Mouse (Mus musculus): ENCODE results near the gene Tmem107. TPM values are rescaled to one million over a fixed set of nuclear protein-coding genes. Genes with fewer than 3 reads are reported as not detected.

Tmem107 gene
- 10 to 100 TPM; 23.6 to 26.8 TPM for total RNA-seq (2021)
- long read RNA-seq, experiment 1, transcript Tmem107-201 (5 exons, 779 nt), result major isoform, 10 of 24 reads
- long read RNA-seq, experiment 1, partial matches to known transcripts, result 7 of 24 reads
- long read RNA-seq, experiment 1, other reads (novel, unspliced or antisense), result 3 of 24 reads
- long read RNA-seq, experiment 2, transcript Tmem107-201 (5 exons, 779 nt), result major isoform, 11 of 27 reads
- long read RNA-seq, experiment 2, partial matches to known transcripts, result 6 of 27 reads
- long read RNA-seq, experiment 2, other reads (novel, unspliced or antisense), result 4 of 27 reads

DNA sequence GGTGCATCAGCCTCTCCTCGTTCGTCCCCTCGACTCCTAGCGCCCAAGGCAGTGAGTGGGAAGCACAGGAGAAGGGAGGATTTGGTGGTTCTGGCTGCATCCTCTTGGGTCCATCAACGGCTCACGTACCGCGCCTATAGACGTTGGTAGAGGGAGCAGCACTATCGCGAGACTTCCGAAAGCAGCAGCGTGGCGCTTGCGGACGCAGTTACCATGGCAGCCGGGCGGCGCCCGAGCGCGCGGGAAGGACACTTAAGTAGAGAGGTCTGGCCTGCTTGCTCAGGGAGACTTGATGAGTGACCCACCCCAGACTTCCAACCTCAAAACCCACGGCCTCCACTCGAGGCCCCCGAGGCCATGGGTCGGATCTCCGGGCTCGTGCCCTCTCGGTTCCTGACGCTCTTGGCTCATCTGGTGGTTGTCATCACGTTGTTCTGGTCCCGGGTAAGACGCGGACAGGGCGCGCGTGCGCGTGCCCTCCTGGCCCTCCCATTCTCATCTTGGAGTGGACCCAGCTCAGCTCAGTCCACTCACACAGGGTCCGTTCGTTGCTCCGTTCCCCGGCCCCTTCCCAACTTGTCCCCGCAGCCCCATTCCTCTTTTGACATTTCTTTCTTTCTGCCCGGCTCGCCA is at the start of gene Tmem107:
Gene Tmem107, plus strand, starts transcription at position 217 of the 633 bp plus-strand sequence.
- DNase-seq (ENCODE audit: low spot score in 2 of 2), result peak; percentile 95 to 96

DNA sequence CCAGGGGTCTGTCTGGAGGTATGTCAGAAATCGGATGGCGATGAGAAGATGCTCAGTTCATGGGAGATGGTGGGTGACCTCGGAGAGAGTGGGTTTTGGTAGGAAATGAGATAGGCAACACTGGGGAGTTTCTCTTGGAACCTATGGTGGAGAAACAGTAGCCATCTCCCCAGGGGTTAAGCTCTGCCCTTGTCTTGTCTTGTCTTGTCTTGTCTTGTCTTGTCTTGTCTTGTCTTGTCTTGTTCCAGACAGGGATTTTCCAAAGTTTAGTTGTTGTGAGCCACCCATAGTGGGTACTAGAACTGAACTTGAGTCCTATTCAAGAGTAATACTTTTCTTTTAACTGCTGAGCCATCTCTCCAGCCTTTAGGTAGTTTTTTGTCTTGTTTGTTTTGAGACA is 44.0 kb upstream of the Tmem107 start:
- no peak for DNase-seq (ENCODE audit: low spot score in 2 of 2)

DNA sequence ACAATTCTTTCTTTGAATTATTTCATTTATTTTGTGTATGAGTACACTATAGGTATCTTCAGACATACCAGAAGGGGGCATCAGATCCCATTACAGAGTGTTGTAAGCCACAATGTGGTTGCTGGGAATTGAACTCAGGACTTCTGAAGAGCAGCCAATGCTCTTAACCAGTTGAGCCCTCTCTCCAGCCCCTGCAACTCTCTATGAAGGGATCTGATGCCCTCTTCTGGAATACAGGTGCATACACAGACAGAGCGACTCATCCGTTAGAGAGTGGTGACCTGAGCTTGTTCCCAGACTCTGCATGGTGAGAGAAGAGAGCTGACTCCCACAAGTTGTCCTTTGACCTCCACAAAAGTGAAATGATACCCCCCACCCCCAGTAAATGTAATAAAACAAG is 41.8 kb upstream of the Tmem107 start:
- DNase-seq (ENCODE audit: low spot score in 2 of 2), result no peak

DNA sequence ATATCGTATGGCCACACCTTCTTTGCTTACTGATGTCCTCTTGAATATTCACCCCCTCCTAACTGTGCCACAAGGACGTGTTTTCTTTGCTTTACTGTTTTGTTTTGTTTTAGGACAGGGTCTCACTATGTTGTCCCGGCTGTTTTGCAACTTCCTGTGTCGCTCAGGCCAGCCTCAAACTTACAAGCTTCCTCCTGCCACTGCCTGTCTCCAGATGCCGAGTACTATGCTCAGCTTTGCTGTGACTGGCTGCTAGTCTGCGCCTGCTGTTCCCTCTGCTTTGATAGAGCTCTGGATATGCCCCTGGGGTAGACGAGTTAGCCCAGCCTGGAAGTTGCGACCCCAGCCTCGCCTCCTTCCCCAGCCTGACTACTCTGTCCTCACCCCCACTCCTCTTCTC is 37.1 kb upstream of the Tmem107 start:
- no peak for DNase-seq (ENCODE audit: low spot score in 2 of 2)

DNA sequence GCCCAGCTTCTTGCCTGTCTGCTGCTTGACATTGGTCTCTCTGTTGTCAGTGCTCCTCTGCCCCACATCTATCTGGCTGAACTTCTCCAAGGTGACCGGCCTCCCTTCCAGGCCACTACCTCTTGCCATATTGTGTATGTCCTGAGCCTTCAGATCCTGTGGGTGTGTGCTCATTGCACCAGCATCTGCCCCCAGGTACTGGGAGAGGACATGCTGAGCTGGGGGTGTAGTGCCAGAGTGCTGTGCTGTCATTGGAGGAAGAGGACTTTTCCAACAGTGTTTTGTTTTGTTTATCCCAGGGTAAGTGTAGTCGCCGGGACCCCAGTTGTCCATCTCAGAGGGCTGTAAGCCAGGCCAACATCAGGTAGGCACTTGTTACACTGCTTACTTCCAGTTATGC is 36.0 kb upstream of the Tmem107 start:
- no peak for DNase-seq (ENCODE audit: low spot score in 2 of 2)

DNA sequence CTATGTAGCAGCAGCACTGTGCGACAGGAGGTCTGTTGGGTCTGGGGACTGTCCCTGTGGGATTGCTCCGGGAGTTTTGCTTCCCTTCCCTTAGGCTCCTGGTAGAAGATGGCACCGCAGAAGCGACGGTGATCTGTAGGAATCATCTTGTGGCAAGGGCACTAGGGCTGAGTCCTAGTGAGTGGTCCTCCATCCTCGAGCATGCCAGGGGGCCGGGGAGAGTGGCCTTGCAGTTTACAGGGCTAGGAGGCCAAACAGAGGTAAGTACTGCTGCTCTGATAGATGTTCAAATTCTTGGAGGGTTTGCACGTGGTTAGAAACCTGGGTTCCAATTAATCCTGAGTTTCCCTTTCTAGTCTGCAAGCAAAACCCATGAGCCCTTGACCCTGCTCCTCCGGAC is 35.2 kb upstream of the Tmem107 start:
- no peak for DNase-seq (ENCODE audit: low spot score in 2 of 2)

DNA sequence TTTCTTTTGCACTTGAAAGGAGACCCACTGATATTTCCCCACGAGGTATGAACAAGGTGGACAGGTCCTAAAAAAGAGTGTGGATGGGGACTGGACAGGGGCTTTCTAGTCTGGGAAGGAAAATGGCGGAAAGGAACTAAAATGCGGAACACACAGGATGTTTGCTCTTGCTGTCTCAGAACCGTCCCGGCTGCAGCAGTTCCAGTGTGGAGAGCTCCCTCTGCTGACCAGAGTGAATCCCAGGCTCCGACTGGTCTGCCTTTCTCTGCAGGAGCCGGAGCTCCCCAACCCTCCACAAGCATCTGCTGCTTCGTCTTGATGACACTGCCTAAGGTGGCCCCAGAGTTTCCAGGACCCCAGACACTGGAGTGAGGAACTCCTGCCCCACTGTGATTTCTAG is 34.8 kb upstream of the Tmem107 start:
- peak; percentile 88 to 90 for DNase-seq (ENCODE audit: low spot score in 2 of 2)

DNA sequence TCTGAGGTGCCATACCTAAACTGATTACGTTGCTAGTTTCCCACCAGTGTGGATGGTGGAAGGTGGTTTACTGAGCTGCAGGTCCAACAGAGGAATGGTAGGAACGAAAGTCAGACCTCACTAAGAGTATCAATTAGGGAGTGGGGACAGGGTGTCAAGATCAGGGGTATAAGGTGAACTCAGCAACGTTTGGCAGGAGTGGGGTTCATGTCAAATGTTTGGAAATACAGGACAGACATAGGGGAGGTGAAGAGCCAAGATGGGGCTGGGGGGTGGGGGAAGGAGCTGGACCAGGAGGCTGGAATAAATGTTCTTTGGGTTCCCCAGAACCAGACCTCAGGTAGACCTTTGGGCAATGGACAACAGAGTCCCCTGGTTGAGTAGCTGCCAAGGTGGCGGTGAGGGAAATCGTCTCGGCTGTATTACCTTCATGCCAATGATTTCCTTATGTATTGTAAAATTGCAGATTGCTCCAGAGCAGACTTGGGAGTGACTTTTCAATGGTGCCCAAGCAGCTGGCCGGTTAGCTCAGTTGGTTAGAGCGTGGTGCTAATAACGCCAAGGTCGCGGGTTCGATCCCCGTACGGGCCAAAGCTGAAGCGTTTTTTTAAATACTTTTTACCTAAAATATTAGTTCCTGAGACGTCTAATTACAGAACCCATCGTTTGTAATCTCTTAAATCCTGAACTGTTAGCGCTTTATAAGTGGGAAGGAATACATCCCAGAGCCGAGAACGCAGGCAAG is 33.9 kb upstream of the Tmem107 start:
- peak; percentile 91 to 93 for DNase-seq (ENCODE audit: low spot score in 2 of 2)

DNA sequence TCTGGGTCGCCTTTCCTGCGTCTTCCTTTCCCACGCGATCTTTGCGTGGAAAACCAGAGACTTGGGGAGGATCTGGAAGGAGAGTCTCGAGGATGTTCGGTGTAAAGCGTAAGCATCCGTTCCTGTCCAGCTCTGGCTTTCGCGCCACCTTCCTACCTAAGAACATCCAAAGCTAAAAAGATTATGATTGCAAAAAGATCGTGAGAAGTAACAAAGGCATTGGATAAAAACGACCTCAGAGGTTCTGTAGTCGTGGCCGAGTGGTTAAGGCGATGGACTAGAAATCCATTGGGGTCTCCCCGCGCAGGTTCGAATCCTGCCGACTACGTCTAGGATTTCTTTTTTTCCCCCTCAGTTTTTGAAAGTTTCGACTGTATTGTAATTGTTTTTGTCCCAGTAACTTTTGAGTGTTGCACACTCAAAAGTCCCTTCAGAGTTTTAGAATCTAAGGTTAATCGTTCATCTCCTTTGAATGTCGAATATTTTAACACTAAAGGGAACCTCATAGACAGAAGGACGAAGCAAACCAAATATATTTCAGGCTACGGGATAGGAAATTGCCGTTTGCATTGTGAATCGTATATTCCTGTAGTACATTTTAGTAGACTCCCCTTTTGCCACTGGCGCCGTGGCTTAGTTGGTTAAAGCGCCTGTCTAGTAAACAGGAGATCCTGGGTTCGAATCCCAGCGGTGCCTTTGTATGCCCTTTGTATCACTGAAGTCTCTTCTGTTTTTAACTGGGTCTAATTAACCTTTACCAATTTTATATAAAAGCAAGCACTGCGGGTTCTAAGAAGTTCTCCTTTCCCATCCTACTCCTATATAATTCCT is 33.2 kb upstream of the Tmem107 start:
- peak; percentile 87 to 91 for DNase-seq (ENCODE audit: low spot score in 2 of 2)

DNA sequence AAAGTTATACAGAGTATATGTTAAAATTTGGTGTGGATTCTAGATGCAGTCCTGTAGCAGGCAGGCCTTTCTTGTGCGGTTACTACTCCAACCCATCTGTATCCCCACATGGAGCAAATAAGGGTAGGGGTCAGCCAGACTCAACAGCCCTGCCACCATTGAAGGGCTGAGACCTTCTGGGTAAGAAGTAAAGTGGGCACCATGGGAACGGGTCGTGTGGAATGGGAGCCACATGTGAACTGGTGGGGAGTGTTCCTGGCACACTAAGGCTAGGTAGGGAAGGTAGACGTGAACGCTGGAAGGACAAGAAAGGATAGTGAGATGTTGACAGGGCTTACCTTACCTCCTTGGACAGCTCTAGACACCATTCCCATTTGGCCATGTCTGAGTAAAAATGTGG is 32.4 kb upstream of the Tmem107 start:
- no peak for DNase-seq (ENCODE audit: low spot score in 2 of 2)

DNA sequence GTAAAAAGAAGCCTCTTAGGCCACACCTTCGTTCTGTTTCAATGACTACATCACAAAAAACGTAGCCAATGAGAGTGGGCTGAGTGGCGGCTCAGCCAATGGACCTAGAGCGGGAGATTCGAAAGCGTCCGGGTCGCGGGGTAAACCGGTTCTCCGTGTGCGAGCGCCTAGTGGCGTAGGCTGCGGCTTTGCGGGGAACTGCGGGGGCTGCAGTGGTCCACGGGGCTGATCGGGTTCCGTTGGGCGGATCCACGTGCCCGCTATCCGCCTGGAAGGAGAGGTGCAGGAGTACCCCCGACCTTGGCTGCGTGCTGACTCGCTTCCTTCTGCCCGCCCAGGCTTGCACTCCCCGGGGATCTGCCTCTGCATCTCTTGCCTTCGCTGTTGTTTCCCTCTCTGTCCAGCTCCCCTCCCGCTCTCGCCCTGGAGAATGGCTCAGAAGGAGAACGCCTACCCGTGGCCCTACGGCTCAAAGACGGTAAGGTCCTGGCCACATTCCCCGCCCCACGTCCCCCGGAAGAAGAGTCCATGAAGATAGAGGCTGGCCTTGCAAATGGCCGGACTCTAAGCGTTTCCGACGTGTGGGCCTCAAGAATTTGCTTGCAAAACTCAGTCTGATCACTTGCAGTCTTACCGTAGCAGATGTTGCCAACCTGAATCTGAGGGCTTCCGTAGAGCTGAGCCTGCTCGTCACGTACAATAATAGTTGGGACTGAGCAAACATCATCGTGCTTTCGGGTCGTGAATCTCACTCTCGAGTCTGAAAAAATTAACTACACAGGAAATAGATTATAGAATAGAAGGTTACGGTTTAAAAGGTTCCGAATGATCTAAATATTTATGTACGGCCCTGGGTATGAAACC is 24.8 kb upstream of the Tmem107 start, which contains the start of gene Aurkb:
Gene Aurkb, plus strand, starts transcription at position 117 of the 864 bp plus-strand sequence.
- peak; percentile 74 for DNase-seq (ENCODE audit: low spot score in 2 of 2)

DNA sequence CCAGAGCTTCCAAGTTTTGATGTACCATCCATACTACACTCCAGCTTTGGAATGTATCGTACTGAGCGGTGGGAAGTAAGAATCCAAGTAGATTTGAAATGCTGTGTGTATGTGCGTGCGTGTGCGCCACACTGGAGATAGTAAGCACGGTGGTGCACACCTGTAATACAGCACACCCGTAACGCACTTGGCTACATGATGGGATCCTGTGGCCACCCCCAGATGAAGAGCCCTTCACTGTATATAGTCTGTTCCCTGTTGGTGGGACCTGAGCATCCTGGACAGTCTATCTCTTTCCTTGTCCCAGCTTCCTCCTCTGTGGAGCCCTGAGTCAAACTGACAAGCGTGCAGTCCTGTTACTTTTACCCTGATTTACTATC is 24.2 kb upstream of the Tmem107 start:
- DNase-seq (ENCODE audit: low spot score in 2 of 2), result no peak

DNA sequence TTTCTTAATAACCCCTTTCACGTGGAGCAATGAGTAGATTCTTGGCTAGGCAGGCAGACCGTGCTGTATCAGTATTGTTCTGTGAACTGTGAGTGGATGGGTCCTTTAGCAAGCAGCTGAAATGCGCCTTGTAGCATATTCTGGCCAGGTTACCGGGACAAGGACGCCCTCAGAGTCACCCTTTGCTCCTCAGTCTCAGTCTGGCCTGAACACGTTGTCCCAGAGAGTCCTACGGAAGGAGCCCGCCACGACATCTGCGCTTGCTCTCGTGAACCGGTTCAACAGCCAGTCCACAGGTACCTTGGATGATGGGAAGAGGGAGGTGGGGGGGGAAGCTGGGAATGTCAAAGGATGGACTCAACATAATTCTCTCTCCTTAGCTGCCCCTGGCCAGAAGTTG is 23.0 kb upstream of the Tmem107 start:
- DNase-seq (ENCODE audit: low spot score in 2 of 2), result no peak

DNA sequence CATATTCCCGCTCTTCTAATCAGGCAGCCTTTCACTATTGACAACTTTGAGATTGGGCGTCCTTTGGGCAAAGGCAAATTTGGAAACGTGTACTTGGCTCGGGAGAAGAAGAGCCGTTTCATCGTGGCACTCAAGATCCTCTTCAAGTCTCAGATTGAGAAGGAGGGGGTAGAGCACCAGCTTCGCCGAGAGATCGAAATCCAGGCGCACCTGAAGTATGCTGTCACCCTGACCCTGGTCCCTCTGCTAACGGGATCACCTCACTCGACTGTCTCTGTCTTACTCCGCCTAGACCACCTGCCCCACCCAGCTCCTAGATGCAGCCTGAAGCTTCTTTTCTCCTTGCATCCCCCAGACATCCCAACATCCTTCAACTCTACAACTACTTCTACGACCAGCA is 22.5 kb upstream of the Tmem107 start:
- DNase-seq (ENCODE audit: low spot score in 2 of 2), result no peak

DNA sequence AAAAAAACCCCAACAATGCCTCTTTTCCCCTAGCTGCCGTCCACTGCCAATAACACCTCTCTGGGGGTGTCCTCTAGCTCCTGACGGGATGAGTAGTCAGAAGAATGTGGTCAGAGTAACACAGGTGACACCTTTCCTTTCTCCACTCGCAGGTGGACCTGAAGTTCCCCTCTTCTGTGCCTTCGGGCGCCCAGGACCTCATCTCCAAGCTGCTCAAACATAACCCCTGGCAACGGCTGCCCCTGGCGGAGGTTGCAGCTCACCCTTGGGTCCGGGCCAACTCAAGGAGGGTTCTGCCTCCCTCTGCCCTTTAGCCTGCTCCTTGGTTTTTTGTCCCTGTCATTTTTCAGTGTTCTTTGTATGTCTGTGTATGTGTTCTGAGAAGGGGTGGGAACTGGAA is 19.9 kb upstream of the Tmem107 start:
- no peak for DNase-seq (ENCODE audit: low spot score in 2 of 2)

DNA sequence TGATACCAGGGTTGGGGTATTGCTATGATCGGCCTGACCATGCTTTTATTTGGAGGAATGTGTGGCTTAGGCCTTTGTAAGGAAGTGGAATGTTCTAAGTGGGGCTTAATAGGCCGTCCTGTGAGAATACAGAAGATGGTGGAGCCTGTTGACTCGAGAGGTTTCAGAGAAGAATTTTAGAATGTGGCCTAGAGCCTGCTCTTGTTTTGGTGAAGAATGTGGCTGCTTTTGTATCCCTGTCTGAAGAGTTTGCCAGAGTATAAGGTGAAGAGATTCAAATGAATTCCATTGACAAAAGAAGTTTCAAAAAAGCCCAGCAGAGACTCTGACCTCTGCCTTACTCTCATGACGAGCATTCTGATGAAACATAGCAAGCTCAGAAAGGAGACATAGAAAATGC is 18.8 kb upstream of the Tmem107 start:
- DNase-seq (ENCODE audit: low spot score in 2 of 2), result no peak

DNA sequence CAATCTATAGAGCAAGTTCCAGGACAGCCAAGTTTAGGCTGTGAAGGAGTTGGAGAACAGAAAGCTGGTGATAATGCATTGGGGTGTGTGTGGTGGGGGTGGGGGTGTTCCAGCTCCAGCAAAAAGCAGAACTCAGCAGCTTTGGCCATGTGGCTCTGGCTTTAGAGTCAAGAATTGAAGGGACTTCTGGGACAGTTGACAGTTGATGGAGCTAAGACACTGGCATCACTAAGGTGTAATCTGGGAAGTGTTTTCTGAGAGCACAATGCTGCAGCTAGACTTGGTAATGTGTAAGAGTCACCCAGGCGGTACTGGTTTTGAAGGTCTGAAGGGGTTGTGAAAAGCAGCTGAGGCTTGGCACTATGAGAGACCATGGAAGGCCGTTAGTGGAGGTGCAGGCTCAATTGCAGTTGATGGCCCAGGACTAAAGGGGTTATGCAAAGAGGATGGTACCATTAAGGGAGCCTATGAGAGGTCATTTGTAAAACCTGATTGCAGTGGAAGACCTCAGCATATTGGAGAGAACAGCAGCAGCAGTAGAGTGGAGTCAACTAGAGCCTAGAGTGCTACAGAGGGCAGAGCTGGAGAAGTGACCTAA is 17.7 kb upstream of the Tmem107 start:
- no peak for DNase-seq (ENCODE audit: low spot score in 2 of 2)

DNA sequence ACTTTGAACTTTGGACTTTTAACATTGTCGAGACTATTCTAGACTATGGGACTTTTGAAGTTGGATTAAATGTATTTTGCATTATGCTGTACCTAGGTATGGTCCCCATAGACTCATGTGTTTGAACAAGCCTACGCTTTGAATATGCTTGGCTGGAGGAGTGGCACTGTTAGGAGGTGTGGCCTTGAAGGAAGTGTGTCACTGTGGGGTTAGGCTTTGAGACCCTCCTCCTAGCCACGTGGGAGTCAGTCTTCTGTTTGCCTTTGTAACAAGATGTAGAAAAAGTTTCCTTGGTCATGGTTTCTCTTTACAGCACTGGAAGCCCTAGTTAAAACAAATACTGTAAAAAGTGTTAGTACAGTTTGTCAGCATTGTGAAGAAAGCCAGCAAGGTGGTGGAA is 16.8 kb upstream of the Tmem107 start:
- no peak for DNase-seq (ENCODE audit: low spot score in 2 of 2)

DNA sequence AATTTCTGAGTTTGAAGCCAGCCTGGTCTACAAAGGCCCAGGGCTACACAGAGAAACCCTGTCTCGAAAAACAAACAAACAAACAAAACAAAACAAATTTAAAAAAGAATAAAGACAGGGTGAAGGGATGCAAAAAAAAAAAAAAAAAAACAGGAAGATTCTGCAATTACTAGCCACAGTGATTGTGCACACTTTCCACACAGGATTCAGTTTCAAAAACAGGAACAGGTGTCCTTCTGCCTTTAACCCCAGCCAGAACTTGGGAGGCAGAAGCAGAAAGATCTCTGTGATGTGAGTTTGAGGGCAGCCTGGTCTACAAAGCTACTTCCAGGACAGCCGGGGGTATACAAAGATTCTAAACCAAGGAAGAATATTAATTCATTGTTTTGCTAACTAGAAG is 12.3 kb upstream of the Tmem107 start:
- no peak for DNase-seq (ENCODE audit: low spot score in 2 of 2)

DNA sequence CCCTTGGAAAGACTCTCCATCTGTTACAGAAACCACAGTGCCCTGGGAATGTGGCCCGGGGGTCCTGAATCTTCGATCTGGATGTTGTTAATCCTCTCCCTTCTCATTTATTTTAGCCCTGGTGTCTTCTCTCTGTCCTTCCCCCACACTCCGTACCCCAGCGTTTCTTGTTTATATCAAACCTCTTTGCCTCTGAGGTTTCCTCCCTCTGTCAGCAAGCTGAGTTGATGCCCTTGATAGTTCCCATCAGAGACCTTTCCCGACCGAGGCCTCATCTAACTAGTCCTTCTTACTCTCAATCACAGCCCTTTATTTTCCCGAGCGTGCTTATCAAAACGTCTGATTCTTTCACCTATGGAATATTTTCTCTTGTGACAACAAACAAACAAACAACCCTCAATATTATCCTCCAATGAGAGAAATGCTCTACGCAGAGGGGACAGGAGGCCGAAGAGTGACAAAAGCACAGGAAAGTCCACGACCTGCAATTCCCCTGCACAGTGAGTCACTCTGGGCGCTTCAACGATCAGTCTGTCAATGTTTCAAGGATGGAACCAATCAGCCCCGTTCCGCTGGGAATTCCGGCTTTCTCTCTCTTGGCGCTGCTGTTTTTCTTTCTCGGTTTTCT is 11.8 kb upstream of the Tmem107 start:
- DNase-seq (ENCODE audit: low spot score in 2 of 2), result no peak

Data from left cerebral cortex, adult 18-20 months (tissue).